Mouse (Mus musculus) midbrain, embryonic 14.5 days (tissue): ENCODE results near the gene C1galt1. TPM values are rescaled to one million over a fixed set of nuclear protein-coding genes. Genes with fewer than 3 reads are reported as not detected.

Experiments
- ATAC-seq: fragments of 200-750 bp; cut with Nextera tagmentation; 2 replicates; pipeline ENCODE4 v1.8.0; 2017; ENCODE audit warnings: moderate number of reproducible peaks, moderate library complexity; ENCODE audit not compliant: low FRiP score, low TSS enrichment
- DNase-seq: peaks from one replicate; pipeline ENCODE4 v3.0.0-alpha.2; 2015
- H3K27ac ChIP-seq: fragments of 300-500 bp; sonication (generic); replicated peaks from 2 replicates; pipeline ENCODE4 v1.5.1; 2014; ENCODE audit warnings: mild to moderate bottlenecking, low read depth, low read length, moderate library complexity
- H3K27me3 ChIP-seq: fragments of 300-500 bp; sonication (generic); 2 replicates; pipeline ENCODE4 v1.6.1; 2014; ENCODE audit warnings: low read length, control low read depth, mixed read lengths; ENCODE audit not compliant: control insufficient read depth, insufficient read depth
- H3K36me3 ChIP-seq: fragments of 300-500 bp; sonication (generic); 2 replicates; pipeline ENCODE4 v1.6.1; 2014; ENCODE audit warnings: low read length, control low read depth; ENCODE audit not compliant: control insufficient read depth, insufficient read depth
- H3K4me1 ChIP-seq: fragments of 300-500 bp; sonication (generic); 2 replicates; pipeline ENCODE4 v1.6.1; 2014; ENCODE audit warnings: mild to moderate bottlenecking, antibody characterized with exemption, low read length, control low read depth; ENCODE audit not compliant: control insufficient read depth, insufficient read depth
- H3K4me2 ChIP-seq: fragments of 300-500 bp; sonication (generic); 2 replicates; pipeline ENCODE4 v1.6.1; 2014; ENCODE audit warnings: mild to moderate bottlenecking, low read length, moderate library complexity
- H3K4me3 ChIP-seq: fragments of 300-500 bp; sonication (generic); replicated peaks from 2 replicates; pipeline ENCODE4 v1.5.1; 2014; ENCODE audit warnings: low read depth, low read length
- H3K9ac ChIP-seq: fragments of 300-500 bp; sonication (generic); replicated peaks from 2 replicates; pipeline ENCODE4 v1.6.1; 2014; ENCODE audit warnings: mild to moderate bottlenecking, low read length, moderate library complexity
- H3K9me3 ChIP-seq: fragments of 300-500 bp; sonication (generic); 2 replicates; pipeline ENCODE4 v1.6.1; 2016; ENCODE audit warnings: low read length, control low read depth, mixed read lengths; ENCODE audit not compliant: control insufficient read depth
- WGBS: fragments of 180-500 bp; shearing (Covaris S2); extraction: QIAGEN DNeasy Blood & Tissue Kit; methylation state at CpG from one replicate; pipeline ENCODE4 v1.1.7; 2014; 5-methylcytosine and 5-hydroxymethylcytosine counted together
- polyA plus RNA-seq: library from polyadenylated mRNA; unstranded; fragments of >200 nt; fragmentation: Nextera tagmentation; extraction: Ambion mirVana; gene quantifications from 2 replicates; pipeline ENCODE4 v1.2.1, GENCODE M21; 2014

C1galt1 gene
- polyA plus RNA-seq, 1 experiment from 2014 or later = 3.5 TPM

GRCm38 (mm10) chr6:7843726-7844411, 773 bp upstream of the C1galt1 start:
- H3K9me3 ChIP-seq = no peaks in the 10 kb centered on the region
- no peak overlapping the region; the same call in 1 of the 2 replicates for H3K27ac ChIP-seq
- 65% methylated on average over 10 of the region's 10 CpGs for WGBS
- no peaks in the 10 kb centered on the region for H3K36me3 ChIP-seq
- no peaks in the 10 kb centered on the region for H3K27me3 ChIP-seq
- ATAC-seq = no peak; the same call in 1 of the 2 replicates
- peak overlapping the region; percentile 75 for H3K4me3 ChIP-seq
- H3K9ac ChIP-seq = 0 out of 2 replicates have a peak overlapping the region, but pooled peaks have one; percentile 4
- H3K4me1 ChIP-seq = peaks cover 15% of the 10 kb centered on the region
- H3K4me2 ChIP-seq = peak overlapping the region; percentile 66
- no peak for DNase-seq

- Histone ChIP-seq H3K27me3 (no peaks in the 10 kb centered on the region), H3K4me1 (peaks cover 15% of the 10 kb centered on the region), H3K4me3 (peak overlapping the region; percentile 75), H3K27ac (peak overlapping the region; percentile 92), H3K36me3 (no peaks in the 10 kb centered on the region), H3K9me3 (no peaks in the 10 kb centered on the region), H3K9ac (peak overlapping the region; percentile 85), H3K4me2 (peak overlapping the region; percentile 66)
- DNase-seq (peak; percentile 98), ATAC-seq (peak; percentile 100)
- WGBS = under 1% methylated on average over 33 of the region's 33 CpGs
Measured at GRCm38 (mm10) chr6:7844412-7844801, 235 bp upstream of the C1galt1 start.

- no peak for DNase-seq
- Histone ChIP-seq H3K4me1 (peaks cover 15% of the 10 kb centered on the region), H3K27me3 (no peaks in the 10 kb centered on the region), H3K27ac (no peak overlapping the region), H3K4me3 (peak overlapping the region; percentile 75), H3K9ac (no peak overlapping the region), H3K9me3 (no peaks in the 10 kb centered on the region), H3K36me3 (no peaks in the 10 kb centered on the region), H3K4me2 (peak overlapping the region; percentile 66)
- no peak for ATAC-seq
- 19% methylated on average over 6 of the region's 6 CpGs for WGBS
Measured at GRCm38 (mm10) chr6:7845680-7846017, 1.0 kb downstream of the C1galt1 start.

GRCm38 (mm10) chr6:7846726-7847439, 2.2 kb downstream of the C1galt1 start:
- H3K4me2 ChIP-seq = peak overlapping the region; percentile 34
- 76% methylated on average over 8 of the region's 8 CpGs for WGBS
- peaks cover 15% of the 10 kb centered on the region for H3K4me1 ChIP-seq
- H3K36me3 ChIP-seq = no peaks in the 10 kb centered on the region
- 0 out of 2 replicates have a peak overlapping the region, but pooled peaks have one; percentile 5 for H3K4me3 ChIP-seq
- H3K9me3 ChIP-seq = no peaks in the 10 kb centered on the region
- DNase-seq = no peak
- ATAC-seq = no peak
- H3K27ac ChIP-seq = no peak overlapping the region
- H3K27me3 ChIP-seq = no peaks in the 10 kb centered on the region
- H3K9ac ChIP-seq = no peak overlapping the region

- H3K9ac ChIP-seq = no peak overlapping the region
- no peaks in the 10 kb centered on the region for H3K9me3 ChIP-seq
- ATAC-seq (no peak), DNase-seq (no peak)
- H3K4me1 ChIP-seq = peaks cover 15% of the 10 kb centered on the region
- H3K36me3 ChIP-seq = no peaks in the 10 kb centered on the region
- 69% methylated on average over 6 of the region's 6 CpGs for WGBS
- no peaks in the 10 kb centered on the region for H3K27me3 ChIP-seq
- no peak overlapping the region for H3K4me3 ChIP-seq
- no peak overlapping the region for H3K4me2 ChIP-seq
- no peak overlapping the region for H3K27ac ChIP-seq
Measured at GRCm38 (mm10) chr6:7847890-7848508, 3.4 kb downstream of the C1galt1 start.

- Histone ChIP-seq H3K9me3 (no peaks in the 10 kb centered on the region), H3K4me3 (no peak overlapping the region), H3K9ac (no peak overlapping the region), H3K27me3 (no peaks in the 10 kb centered on the region), H3K4me2 (no peak overlapping the region), H3K36me3 (no peaks in the 10 kb centered on the region), H3K4me1 (peaks cover 15% of the 10 kb centered on the region), H3K27ac (no peak overlapping the region)
- DNase-seq = no peak
- ATAC-seq = no peak
- WGBS = 91% methylated on average over 9 of the region's 9 CpGs
Measured at GRCm38 (mm10) chr6:7848714-7849113, 4.1 kb downstream of the C1galt1 start.

- no peak overlapping the region for H3K9ac ChIP-seq
- no peak overlapping the region for H3K4me3 ChIP-seq
- H3K27me3 ChIP-seq = no peaks in the 10 kb centered on the region
- H3K9me3 ChIP-seq = no peaks in the 10 kb centered on the region
- ATAC-seq (peak; percentile 11; the same call in 1 of the 2 replicates), DNase-seq (no peak)
- H3K4me2 ChIP-seq = no peak overlapping the region
- peaks cover 10% of the 10 kb centered on the region for H3K4me1 ChIP-seq
- H3K36me3 ChIP-seq = no peaks in the 10 kb centered on the region
- H3K27ac ChIP-seq = no peak overlapping the region
- 97% methylated on average over 2 of the region's 2 CpGs for WGBS
Measured at GRCm38 (mm10) chr6:7851036-7851435, 6.4 kb downstream of the C1galt1 start.

GRCm38 (mm10) chr6:7852919-7853318, 8.3 kb downstream of the C1galt1 start:
- Histone ChIP-seq H3K4me3 (no peak overlapping the region), H3K36me3 (no peaks in the 10 kb centered on the region), H3K9me3 (no peaks in the 10 kb centered on the region), H3K27ac (no peak overlapping the region), H3K4me2 (no peak overlapping the region), H3K27me3 (no peaks in the 10 kb centered on the region), H3K4me1 (no peaks in the 10 kb centered on the region), H3K9ac (no peak overlapping the region)
- DNase-seq = no peak
- 75% methylated on average over 1 of the region's 1 CpGs for WGBS
- no peak for ATAC-seq
